Mouse (Mus musculus) liver, adult 2 months (tissue): Measurements from ENCODE around the gene Radil.

Source experiments
- CTCF ChIP-seq: fragments of 200-500 bp; IDR thresholded peaks from 2 replicates; pipeline ENCODE4 v1.5.1; 2011; ENCODE audit warnings: low read depth, low read length, control low read depth
- POLR2A ChIP-seq: fragments of 200-500 bp; IDR thresholded peaks from 2 replicates; pipeline ENCODE4 v1.6.1; 2011; ENCODE audit warnings: low read length, control low read depth; ENCODE audit not compliant: insufficient read depth; ENCODE audit errors: extremely low read depth

GRCm38 (mm10) chr5:142456318-142456717 lies 94.6 kb downstream of the Radil start:
- TF ChIP-seq CTCF (no peak), POLR2A (no peak)
